Mouse (Mus musculus): ENCODE data around the gene Senp2.

- TF ChIP-seq ZKSCAN1 (IDR thresholded peaks at IDR 0.05; ENCODE audit: low read depth, low read length) (no peak), POLR2A (IDR thresholded peaks at IDR 0.05; ENCODE audit: control insufficient read depth in 1 of 2, insufficient read depth in 1 of 2, low read depth in 1 of 2, low read length in 2 of 2, poor library complexity in 1 of 2) (no peak), CTCF (IDR thresholded peaks at IDR 0.05 in 2 of 3, conservative IDR thresholded peaks at IDR 0.05 in 1 of 3; ENCODE audit: control insufficient read depth in 1 of 3, insufficient read depth in 1 of 3, low read depth in 2 of 3, low read length in 3 of 3, poor library complexity in 1 of 3, severe bottlenecking in 1 of 3) (no peak)
These were observed 37.6 kb downstream of the Senp2 start for GRCm38 (mm10) chr16:22046739-22047366.
